8 mouse cellular contexts compared by ENCODE assay signal in genomic region chr11:80779527-80780344, GRCm38 (mm10). TPM values are rescaled to one million over a fixed set of nuclear protein-coding genes. Genes with fewer than 3 reads are reported as not detected.
DNase-seq lines count a peak whose midpoint lies in the region; ATAC-seq and TF ChIP-seq lines count a peak whose summit lies in the region.

TSS of gene Myo1d (minus strand) at chr11:80780025.

- peak; percentile 79 for TF ChIP-seq CTCF in left cerebral cortex, adult 2 months (IDR thresholded peaks at IDR 0.05)

- intact Hi-C loops in left cerebral cortex, adult 2 months (cut with DNase I): loop anchor here (2.0 kb wide), 2 partner anchors 39 to 83 kb away; no protein-coding TSS in a partner anchor

- peak; percentile 91 for ATAC-seq in megakaryocyte, adult 5-6 weeks (ENCODE audit: poor library complexity, severe bottlenecking)

- peak within 1 kb of the TSS; percentile 85 for H3K27ac ChIP-seq in left cerebral cortex, adult 2 months

- peak; percentile 95 to 97 for DNase-seq in adrenal gland, adult (ENCODE audit: inconsistent age in 2 of 2, low spot score in 1 of 2)
- peak; percentile 90 for DNase-seq in embryo, embryonic 10 days (ENCODE audit: low spot score)
- peak; percentile 87 for DNase-seq in gastrocnemius, postnatal 10 days
- DNase-seq in hindlimb bud, embryonic 11.5 days (ENCODE audit: extremely low spot score, low read depth, low spot score): peak; percentile 42
- DNase-seq in left cerebral cortex, adult 2 months (ENCODE audit: extremely low spot score in 1 of 2, low spot score in 2 of 2): peak; percentile 85 to 92
- peak; percentile 90 for DNase-seq in right cerebral cortex, adult 18-20 months
- peak; percentile 90 for DNase-seq in urinary bladder, adult 2 months (ENCODE audit: low spot score)

- peak within 1 kb of the TSS; percentile 67 for H3K4me3 ChIP-seq in left cerebral cortex, adult 2 months

RNA-seq across cellular contexts. Expression of gene Myo1d, which starts in this region (rescaled TPM):
- 10 to 100 TPM in 1 of 2 experiments, 1 to 10 TPM in 1; 6.6 to 12.5 TPM for total RNA-seq in gastrocnemius, postnatal 10 days (2021)
- total RNA-seq in left cerebral cortex, adult 2 months (2021): 1 to 10 TPM; 5.6 to 7.0 TPM
- total RNA-seq in megakaryocyte, adult 5-6 weeks (2015): 5.6 and 6.2 TPM in 2 replicates
- 3.0 and 4.2 TPM in 2 replicates for total RNA-seq in megakaryocyte, adult 5-6 weeks (2017)
- 23.3 and 34.3 TPM in 2 replicates for polyA plus RNA-seq in urinary bladder, adult 2 months (2012; rRNA removed)

Comparison
In these comparisons a context has a peak if more than half of its experiments do, and no peak if none do; other contexts are left out.
1. Peak in every context shown above with its lines: DNase-seq, ATAC-seq, H3K4me3 ChIP-seq and H3K27ac ChIP-seq.
2. DNase-seq: peak in every context shown above with its lines; median percentile 96 in adrenal gland, adult; 90 in embryo, embryonic 10 days; 90 in right cerebral cortex, adult 18-20 months; 90 in urinary bladder, adult 2 months; 88 in left cerebral cortex, adult 2 months; 87 in gastrocnemius, postnatal 10 days; 42 in hindlimb bud, embryonic 11.5 days.